Mouse (Mus musculus) stomach, postnatal 0 days (tissue): Measurements from ENCODE around the gene Acadl. TPM values are rescaled to one million over a fixed set of nuclear protein-coding genes. Genes with fewer than 3 reads are reported as not detected.

ENCODE experiments used
- ATAC-seq: fragments of 200-750 bp; cut with Nextera tagmentation; 2 replicates; pipeline ENCODE4 v1.8.0; 2017; ENCODE audit not compliant: low FRiP score, low TSS enrichment
- DNase-seq: peaks from one replicate; pipeline ENCODE4 v3.0.0-alpha.2; 2016; ENCODE audit warnings: low spot score
- H3K27ac ChIP-seq: fragments of 300-500 bp; sonication (generic); replicated peaks from 2 replicates; pipeline ENCODE4 v1.5.1; 2014; ENCODE audit warnings: mild to moderate bottlenecking, control low read depth
- H3K27me3 ChIP-seq: fragments of 300-500 bp; sonication (generic); 2 replicates; pipeline ENCODE4 v1.6.1; 2014; ENCODE audit warnings: low read length; ENCODE audit not compliant: control insufficient read depth, insufficient read depth
- H3K36me3 ChIP-seq: fragments of 300-500 bp; sonication (generic); 2 replicates; pipeline ENCODE4 v1.6.1; 2014; ENCODE audit warnings: low read length, mixed read lengths; ENCODE audit not compliant: control insufficient read depth, insufficient read depth
- H3K4me1 ChIP-seq: fragments of 300-500 bp; sonication (generic); replicated peaks from 2 replicates; pipeline ENCODE4 v1.6.1; 2014; ENCODE audit warnings: antibody characterized with exemption; ENCODE audit not compliant: control insufficient read depth, insufficient read depth
- H3K4me2 ChIP-seq: fragments of 300-500 bp; sonication (generic); replicated peaks from 2 replicates; pipeline ENCODE4 v1.6.1; 2014; ENCODE audit warnings: low read depth, mild to moderate bottlenecking, control low read depth, moderate library complexity
- H3K4me3 ChIP-seq: fragments of 300-500 bp; sonication (generic); 2 replicates; pipeline ENCODE4 v1.5.1; 2014; ENCODE audit warnings: low read depth, low read length, control low read depth
- H3K9ac ChIP-seq: fragments of 300-500 bp; sonication (generic); 2 replicates; pipeline ENCODE4 v1.6.1; 2014; ENCODE audit warnings: mild to moderate bottlenecking, low read length, control low read depth, mixed read lengths
- H3K9me3 ChIP-seq: fragments of 300-500 bp; sonication (generic); 2 replicates; pipeline ENCODE4 v1.6.1; 2016; ENCODE audit warnings: low read length; ENCODE audit not compliant: control insufficient read depth
- CTCF ChIP-seq: IDR thresholded peaks from 2 replicates; pipeline ENCODE4 v1.5.1; 2016; ENCODE audit warnings: antibody characterized with exemption, low read depth, mild to moderate bottlenecking, moderate library complexity
- EP300 ChIP-seq: optimal IDR thresholded peaks from 2 replicates; pipeline ENCODE3; 2016; ENCODE audit warnings: antibody characterized with exemption
- WGBS: fragments of 180-500 bp; shearing (Covaris S2); extraction: QIAGEN DNeasy Blood & Tissue Kit; methylation state at CpG from one replicate; pipeline ENCODE4 v1.1.7; 2014; 5-methylcytosine and 5-hydroxymethylcytosine counted together
- polyA plus RNA-seq: library from polyadenylated mRNA; unstranded; fragments of >200 nt; fragmentation: Nextera tagmentation; extraction: Ambion mirVana; gene quantifications from 2 replicates; pipeline ENCODE4 v1.2.1, GENCODE M21; 2015

The Acadl gene
- polyA plus RNA-seq, 1 experiment from 2014 or later: 232 TPM

DNA sequence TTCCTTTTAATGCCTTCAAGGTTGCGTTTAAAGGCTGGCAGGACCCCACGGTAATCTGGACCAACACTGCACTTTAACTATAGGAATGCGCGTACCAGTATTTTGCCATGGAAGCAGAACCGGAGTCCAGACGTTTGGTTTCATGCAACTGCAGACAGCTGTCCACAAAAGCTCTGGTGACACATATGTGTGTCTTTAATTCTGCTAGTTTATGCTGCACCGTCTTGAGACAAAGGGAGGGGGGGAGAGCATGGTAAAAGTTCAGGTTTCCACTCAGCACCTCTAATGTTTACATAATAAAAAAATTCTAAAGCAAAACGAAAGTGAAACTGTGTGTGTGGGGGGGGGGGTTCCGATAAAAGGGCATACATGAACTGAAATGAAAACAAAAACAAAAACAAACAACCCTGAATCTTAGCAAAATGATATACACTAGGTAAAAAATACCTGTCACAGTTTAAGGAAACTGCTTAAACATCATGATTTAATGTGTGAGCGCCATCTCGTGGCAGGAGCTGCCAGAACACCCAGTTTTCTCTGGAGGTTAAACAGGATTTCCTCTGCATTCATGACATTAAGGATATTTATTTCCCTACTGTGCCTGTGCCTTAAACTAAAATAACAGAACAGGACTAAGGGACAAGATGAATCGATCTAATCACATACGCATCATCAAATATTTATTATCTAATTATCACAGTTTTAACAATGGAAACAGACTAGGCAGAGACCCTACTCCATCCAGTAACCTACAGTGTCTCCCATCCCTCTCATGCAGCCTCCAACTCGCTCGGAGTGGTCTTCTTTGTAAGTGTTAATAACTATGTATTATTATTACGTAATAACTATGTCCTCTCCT lies 24.7 kb downstream of the Acadl start:
- Histone ChIP-seq H3K9ac (no peak overlapping the region), H3K9me3 (no peaks in the 10 kb centered on the region), H3K4me1 (no peaks in the 10 kb centered on the region), H3K27ac (no peak overlapping the region), H3K4me3 (peak overlapping the region; percentile 26), H3K36me3 (peaks cover 13% of the 10 kb centered on the region), H3K27me3 (no peaks in the 10 kb centered on the region), H3K4me2 (peak overlapping the region; percentile 34; the same call in 1 of the 2 replicates)
- DNase-seq (peak; percentile 81), ATAC-seq (peak; percentile 43; the same call in 1 of the 2 replicates)
- TF ChIP-seq CTCF (peak; percentile 88), EP300 (no peak)
- 44% methylated on average over 16 of the region's 16 CpGs for WGBS

GRCm38 (mm10) chr1:66837207-66837606 lies 25.9 kb downstream of the Acadl start:
- no peak overlapping the region for H3K9ac ChIP-seq
- H3K9me3 ChIP-seq: no peaks in the 10 kb centered on the region
- DNase-seq: no peak
- H3K4me2 ChIP-seq: no peak overlapping the region
- H3K4me3 ChIP-seq: no peak overlapping the region
- H3K27ac ChIP-seq: no peak overlapping the region
- ATAC-seq: no peak
- H3K27me3 ChIP-seq: no peaks in the 10 kb centered on the region
- H3K4me1 ChIP-seq: no peaks in the 10 kb centered on the region
- no peak for TF ChIP-seq CTCF
- no peak for TF ChIP-seq EP300
- 80% methylated on average over 3 of the region's 3 CpGs for WGBS
- H3K36me3 ChIP-seq: peaks cover 13% of the 10 kb centered on the region

- H3K27ac ChIP-seq: no peak overlapping the region
- TF ChIP-seq CTCF: no peak
- no peak for TF ChIP-seq EP300
- no peak overlapping the region for H3K4me3 ChIP-seq
- peaks cover 5% of the 10 kb centered on the region for H3K36me3 ChIP-seq
- ATAC-seq (no peak), DNase-seq (no peak)
- no peak overlapping the region for H3K9ac ChIP-seq
- no peak overlapping the region for H3K4me2 ChIP-seq
- no peaks in the 10 kb centered on the region for H3K4me1 ChIP-seq
- H3K9me3 ChIP-seq: no peaks in the 10 kb centered on the region
- no peaks in the 10 kb centered on the region for H3K27me3 ChIP-seq
- WGBS: 75% methylated on average over 7 of the region's 7 CpGs
These were observed 30.4 kb downstream of the Acadl start for GRCm38 (mm10) chr1:66832636-66833165.

GRCm38 (mm10) chr1:66831824-66832600 lies 31.1 kb downstream of the Acadl start:
- DNase-seq (no peak), ATAC-seq (no peak)
- Histone ChIP-seq H3K9ac (no peak overlapping the region), H3K27ac (no peak overlapping the region), H3K36me3 (peaks cover 5% of the 10 kb centered on the region), H3K27me3 (no peaks in the 10 kb centered on the region), H3K4me3 (no peak overlapping the region), H3K9me3 (no peaks in the 10 kb centered on the region), H3K4me2 (no peak overlapping the region), H3K4me1 (no peaks in the 10 kb centered on the region)
- TF ChIP-seq CTCF (no peak), EP300 (no peak)
- WGBS: 68% methylated on average over 9 of the region's 9 CpGs

GRCm38 (mm10) chr1:66829400-66830080 lies 33.5 kb downstream of the Acadl start:
- no peak overlapping the region for H3K4me3 ChIP-seq
- TF ChIP-seq CTCF (no peak), EP300 (no peak)
- H3K9ac ChIP-seq: no peak overlapping the region
- H3K4me2 ChIP-seq: no peak overlapping the region
- H3K27ac ChIP-seq: no peak overlapping the region
- no peaks in the 10 kb centered on the region for H3K9me3 ChIP-seq
- no peak for ATAC-seq
- H3K36me3 ChIP-seq: peaks cover 3% of the 10 kb centered on the region; the same call in 1 of the 2 replicates
- H3K27me3 ChIP-seq: no peaks in the 10 kb centered on the region
- no peaks in the 10 kb centered on the region for H3K4me1 ChIP-seq
- 70% methylated on average over 9 of the region's 9 CpGs for WGBS
- no peak for DNase-seq
